Mouse (Mus musculus): ENCODE data around the gene Wnt2b.

Gene Wnt2b

DNA sequence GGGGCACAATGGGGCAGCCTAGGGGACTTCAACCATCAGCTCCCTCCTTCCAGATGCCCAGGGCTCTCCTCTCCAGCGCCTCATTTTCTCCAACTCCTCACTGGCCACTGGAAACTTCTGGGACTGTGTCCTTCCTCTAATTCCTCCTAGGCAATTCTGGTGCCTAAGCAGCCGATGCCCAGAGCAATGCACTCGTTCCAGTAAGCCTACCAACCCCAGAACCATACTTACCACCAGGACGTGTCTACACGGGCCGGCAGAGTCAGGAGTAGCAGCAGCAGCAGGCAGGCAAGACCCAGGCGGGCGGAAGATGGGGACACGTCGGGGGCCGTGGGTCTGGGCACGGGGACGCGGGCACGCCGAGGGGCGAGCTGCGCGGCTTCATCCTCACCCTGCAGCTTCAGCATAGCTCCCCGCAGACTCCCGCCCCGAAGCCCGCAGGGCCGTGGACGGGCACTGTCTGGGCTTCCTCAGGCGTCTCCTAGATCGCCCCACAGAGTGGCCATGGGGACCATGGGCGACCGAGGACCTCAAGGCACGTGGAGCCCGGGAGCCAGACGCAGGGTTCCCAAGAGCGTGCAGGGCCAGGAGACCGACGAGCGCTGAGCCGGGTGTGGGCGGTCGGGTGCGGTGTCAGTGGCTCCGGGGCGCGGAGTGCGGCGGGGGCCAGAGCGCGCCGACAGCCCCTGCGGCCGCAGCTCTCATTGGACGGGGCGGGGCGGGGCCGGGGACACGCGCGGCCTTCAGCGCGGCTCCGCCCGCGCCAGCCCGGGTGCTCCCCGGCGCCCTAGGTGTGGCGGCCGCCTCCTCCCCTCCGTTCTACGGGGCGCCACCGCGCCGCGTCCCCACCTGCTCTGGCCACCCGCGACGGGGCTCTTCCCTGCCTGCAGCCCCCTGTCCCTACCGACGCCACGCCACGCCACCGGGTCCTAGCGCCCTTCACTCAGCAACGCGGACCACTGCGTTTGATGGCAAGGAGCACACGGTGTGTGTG is at the start of gene Wnt2b:
TSS of gene Wnt2b (minus strand) at position 856 of the 994 bp plus-strand sequence.
- in situ Hi-C loops (cut with MboI, MseI): loop anchor here in 1 of 2 experiments (10.0 kb wide), 1 partner anchor 177 kb away; the partner anchor contains the start of genes Fam19a3, Ppm1j and Rhoc

DNA sequence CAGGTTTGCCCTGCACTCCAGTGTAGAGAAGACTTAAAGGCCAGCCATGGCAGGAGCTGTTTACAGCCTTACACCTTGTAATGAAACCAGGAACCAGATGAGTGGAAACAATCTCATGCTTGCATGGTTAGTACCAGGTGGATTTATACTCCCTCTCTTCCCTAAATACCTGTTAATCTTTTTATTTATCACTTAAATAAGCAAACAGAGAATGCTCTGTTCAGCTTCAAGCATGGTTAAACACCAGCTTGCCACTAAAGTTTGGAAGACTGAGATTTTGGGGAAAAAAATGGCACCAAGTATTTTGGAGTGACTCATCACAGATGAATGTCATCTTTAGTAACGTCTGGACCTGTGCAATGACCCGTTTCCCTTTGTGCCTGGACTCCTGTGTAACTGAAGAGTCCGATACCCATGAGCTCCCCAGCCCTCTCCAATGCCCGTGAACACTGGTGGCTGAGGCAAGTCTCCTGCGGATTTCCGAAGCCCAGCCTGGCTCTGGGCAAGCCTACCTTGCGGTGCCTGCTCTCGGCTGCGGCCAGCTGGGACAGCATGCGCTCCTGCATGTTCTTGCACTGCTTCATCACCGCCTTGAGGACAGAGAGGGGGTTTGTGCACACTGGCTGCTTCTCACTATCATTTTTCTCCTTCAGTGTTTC is 49.1 kb upstream of the Wnt2b start:
- in situ Hi-C loops (cut with MboI, MseI): no loop called here

DNA sequence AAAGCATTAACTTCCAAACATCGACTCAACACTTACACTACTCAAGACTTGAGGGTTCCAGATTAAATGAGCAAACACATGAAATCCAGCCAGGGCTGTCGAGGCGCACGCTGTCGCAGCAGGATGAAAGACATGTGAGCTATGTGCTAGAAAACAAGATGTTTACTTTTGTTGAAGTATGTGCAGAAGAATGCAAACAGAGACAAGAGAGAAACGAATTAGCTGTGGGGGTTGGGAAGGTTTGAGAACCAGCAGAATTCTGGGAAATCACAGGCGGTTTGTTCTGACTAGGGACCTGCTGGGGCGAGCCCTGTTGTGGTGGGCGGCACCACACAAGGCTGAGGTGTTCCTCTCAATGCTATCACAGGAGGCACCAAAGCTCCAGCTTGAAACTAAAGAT is 46.3 kb upstream of the Wnt2b start:
- in situ Hi-C loops (cut with MboI, MseI): no loop called here

GRCm38 (mm10) chr3:105006101-105006500 is 44.4 kb upstream of the Wnt2b start:
- in situ Hi-C loops (cut with MboI, MseI): no loop called here

GRCm38 (mm10) chr3:105005561-105006065 is 43.9 kb upstream of the Wnt2b start:
- in situ Hi-C loops (cut with MboI, MseI): no loop called here

DNA sequence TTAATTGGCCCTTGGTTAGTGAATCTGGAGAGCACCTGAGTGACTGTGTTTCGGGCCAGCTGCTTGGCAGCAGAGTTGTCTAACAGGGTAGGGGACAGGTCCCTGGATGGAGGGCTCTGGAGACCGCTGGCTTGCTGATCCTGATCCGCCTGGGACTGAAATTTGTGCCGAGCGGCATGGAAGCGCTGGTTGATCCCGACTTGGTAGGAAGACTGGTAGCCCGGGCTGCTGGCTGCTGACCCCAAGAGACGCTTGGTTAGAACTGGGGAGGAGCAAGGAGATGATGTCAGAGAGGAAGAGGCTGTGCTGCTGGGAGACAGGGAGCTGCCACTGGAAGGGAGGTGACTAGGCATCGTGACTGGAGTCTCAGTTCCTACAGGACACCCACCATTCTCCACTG is 43.3 kb upstream of the Wnt2b start:
- in situ Hi-C loops (cut with MboI, MseI): no loop called here

GRCm38 (mm10) chr3:105003960-105004463 is 42.3 kb upstream of the Wnt2b start:
- in situ Hi-C loops (cut with MboI, MseI): no loop called here

DNA sequence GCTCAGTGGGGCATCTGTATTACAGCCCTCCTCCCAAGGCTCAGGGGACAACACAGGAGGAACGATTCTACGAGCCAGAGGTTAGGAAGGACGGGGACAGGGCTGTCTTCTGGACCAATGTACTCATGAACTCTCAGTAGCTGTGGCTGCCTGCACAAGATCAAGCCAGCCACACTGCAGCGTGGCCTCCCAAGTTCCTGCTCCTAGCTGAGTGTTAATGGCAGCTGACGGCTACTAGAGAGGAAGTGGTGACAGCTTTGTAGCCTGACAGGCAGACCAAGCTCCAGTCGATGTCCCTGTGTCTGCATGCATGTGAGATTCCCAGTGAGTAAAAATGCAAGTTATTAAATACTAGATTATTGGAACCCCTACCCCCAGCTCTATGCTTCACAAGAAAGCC is 39.7 kb upstream of the Wnt2b start:
- in situ Hi-C loops (cut with MboI, MseI): no loop called here

- in situ Hi-C loops (cut with MboI, MseI): no loop called here
Measured at GRCm38 (mm10) chr3:105000561-105000960, 38.8 kb upstream of the Wnt2b start.

DNA sequence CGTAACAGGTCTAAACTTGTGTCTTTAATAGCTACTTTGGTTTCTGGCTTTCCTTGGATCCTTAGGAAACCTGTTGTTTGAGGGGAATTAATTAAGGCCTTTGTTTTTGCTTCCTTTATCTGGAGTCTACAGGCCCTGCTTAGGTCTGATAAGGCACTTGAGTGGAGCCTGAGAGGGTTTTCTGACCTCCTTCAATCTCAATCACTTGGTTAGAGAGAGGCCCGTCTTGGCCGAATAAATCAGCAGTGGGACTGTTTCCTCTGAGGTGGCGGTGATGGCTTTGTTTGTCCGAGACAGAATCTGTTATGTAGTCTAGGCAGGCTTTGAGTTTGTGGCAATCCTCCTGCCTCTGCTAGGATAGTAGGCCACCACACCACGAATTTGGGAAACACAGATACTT is 35.8 kb upstream of the Wnt2b start:
- in situ Hi-C loops (cut with MboI, MseI): no loop called here

DNA sequence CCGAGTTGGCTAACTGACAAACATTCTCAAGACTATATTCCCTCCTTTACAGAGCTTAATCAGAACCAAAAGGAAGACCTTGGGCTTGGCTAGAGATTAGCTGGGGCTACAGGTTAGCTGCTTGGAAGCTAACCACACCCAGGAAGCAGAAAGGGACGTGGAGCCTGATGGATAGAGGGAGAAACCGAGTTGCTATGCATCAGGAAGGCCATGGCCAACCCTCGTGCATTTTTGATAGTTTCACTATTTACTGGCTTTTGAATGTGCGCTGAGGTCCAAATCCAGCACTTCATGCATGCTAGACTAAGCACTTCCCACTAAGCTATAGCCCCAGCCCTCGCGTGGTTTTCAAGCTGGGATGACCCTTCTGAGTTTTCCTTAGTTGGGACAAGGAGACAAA is 34.0 kb upstream of the Wnt2b start:
- in situ Hi-C loops (cut with MboI, MseI): no loop called here

DNA sequence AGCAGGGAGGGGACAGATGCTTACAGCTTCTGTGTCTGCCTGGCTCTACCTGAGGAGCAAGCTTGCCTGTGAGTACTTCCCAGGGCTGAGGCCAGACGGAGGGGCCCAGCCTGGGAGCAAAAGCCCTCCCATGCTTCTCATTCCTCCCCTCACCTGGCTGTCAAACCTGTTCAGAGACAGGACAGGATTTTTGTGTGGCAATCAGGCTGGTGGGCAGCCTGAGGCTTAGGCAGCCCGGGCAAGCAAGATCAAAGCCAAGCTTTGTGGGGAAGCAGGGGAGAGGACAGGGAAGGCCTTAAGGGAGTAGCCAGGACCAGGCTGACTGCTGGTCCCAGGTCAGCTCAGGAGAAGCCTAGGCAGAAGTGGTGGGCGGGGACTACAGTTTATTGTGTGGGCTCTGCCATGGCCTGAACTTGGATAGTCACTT is 32.7 kb upstream of the Wnt2b start:
- in situ Hi-C loops (cut with MboI, MseI): loop anchor here (5.0 kb wide), 2 partner anchors 58 to 68 kb away; partner anchors contain the start of gene Cttnbp2nl (in 1 of the 2)

- in situ Hi-C loops (cut with MboI, MseI): loop anchor here (5.0 kb wide), 2 partner anchors 59 to 69 kb away; partner anchors contain the start of gene Cttnbp2nl (in 1 of the 2)
Measured at GRCm38 (mm10) chr3:104993800-104994199, 32.1 kb upstream of the Wnt2b start.

- in situ Hi-C loops (cut with MboI, MseI): loop anchor here (5.0 kb wide), 2 partner anchors 59 to 69 kb away; partner anchors contain the start of gene Cttnbp2nl (in 1 of the 2)
Measured at GRCm38 (mm10) chr3:104992709-104993388, 31.1 kb upstream of the Wnt2b start.

DNA sequence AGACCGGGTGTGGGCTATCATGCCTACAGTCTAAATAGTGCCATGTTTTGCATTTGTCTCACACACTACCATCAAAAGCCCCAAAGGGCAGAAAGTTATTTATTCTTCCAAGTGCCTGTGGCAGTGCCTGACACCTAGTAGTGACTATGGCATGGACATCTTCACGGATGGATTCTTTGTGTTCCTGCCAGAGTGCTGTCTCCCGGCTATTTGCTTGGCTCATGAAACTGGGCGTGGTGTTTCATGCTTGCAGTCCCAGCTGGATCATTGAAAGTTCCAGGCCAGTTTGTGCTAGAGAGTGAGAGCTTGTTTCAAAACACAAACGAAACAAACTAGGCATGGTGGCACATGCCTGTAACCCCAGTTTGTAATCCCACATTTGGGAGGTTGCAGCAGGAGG is 30.0 kb upstream of the Wnt2b start:
- in situ Hi-C loops (cut with MboI, MseI): loop anchor here (5.0 kb wide), 2 partner anchors 61 to 71 kb away; partner anchors contain the start of gene Cttnbp2nl (in 1 of the 2)

GRCm38 (mm10) chr3:104987884-104988283 is 26.2 kb upstream of the Wnt2b start:
- in situ Hi-C loops (cut with MboI, MseI): no loop called here

DNA sequence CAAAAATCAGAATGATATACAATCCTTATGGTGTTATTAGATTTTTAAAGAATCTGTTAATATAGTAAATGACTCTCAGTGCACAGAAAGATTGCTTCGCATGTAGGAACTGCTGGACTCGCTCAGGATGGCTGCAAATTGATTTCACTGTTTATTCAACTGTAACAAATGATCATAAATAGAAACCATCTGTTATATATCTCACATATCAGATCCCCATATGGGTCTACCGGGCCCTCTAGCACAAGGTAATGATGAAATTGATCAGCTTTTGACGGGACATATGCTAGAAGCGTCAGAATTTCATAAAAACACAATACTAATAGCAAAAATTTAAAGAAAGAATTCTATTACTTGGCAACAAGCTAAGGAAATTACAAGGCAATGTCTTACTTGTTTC is 18.0 kb upstream of the Wnt2b start:
- in situ Hi-C loops (cut with MboI, MseI): no loop called here

- in situ Hi-C loops (cut with MboI, MseI): loop anchor here (5.0 to 10.0 kb wide), 2 partner anchors 183 to 195 kb away; partner anchors contain the start of genes Fam19a3 (in 1 of the 2), Ppm1j (in 1 of the 2) and Rhoc (in 1 of the 2)
Measured at GRCm38 (mm10) chr3:104967548-104968300, 6.0 kb upstream of the Wnt2b start.

DNA sequence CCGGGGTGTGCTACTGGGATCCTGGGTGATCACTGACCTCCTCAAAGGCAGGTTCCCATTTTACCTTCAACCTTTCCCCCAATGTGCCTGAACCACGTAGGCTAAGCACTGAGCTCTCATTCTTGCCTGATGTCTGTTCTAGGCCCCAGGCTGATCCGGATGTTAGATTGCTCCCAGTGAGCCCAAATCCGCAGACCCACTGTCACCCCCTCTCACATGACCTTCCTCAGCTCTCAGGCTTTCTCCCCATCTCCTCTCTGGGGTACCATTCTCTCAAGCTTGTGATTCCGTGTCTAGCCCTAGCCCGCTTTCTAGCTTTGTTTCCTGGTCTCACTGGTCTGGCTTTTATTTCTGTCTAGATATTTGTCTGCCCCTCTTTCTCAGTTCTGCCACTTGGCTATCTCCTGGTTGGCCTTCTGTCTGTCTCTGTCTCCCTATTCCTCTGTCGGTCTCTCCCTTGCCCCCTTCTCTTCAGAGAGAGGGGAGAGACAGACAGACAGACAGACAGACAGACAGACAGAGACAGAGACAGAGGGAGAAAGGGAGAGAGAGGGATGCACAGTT is 4.4 kb upstream of the Wnt2b start:
- in situ Hi-C loops (cut with MboI, MseI): loop anchor here (5.0 to 10.0 kb wide), 2 partner anchors 181 to 194 kb away; partner anchors contain the start of genes Fam19a3 (in 1 of the 2), Ppm1j (in 1 of the 2) and Rhoc (in 1 of the 2)
